Mouse (Mus musculus) liver, embryonic 14.5 days (tissue): ENCODE measurements around the gene Cyp24a1. TPM values are rescaled to one million over a fixed set of nuclear protein-coding genes. Genes with fewer than 3 reads are reported as not detected.

ENCODE experiments used
- ATAC-seq: fragments of 200-750 bp; cut with Nextera tagmentation; 2 replicates; pipeline ENCODE4 v1.8.0; 2017; ENCODE audit warnings: moderate number of reproducible peaks, mild to moderate bottlenecking, moderate library complexity; ENCODE audit not compliant: insufficient read depth
- DNase-seq, 3 experiments: peaks; one replicate each; pipeline ENCODE4 v3.0.0-alpha.2; 2012 to 2013; ENCODE audit warnings: low read depth in 3 of 3, low spot score in 3 of 3
- H3K27ac ChIP-seq: fragments of 300-500 bp; sonication (generic); 2 replicates; pipeline ENCODE4 v1.5.1; 2014; ENCODE audit warnings: moderate library complexity, mild to moderate bottlenecking, control low read depth, inconsistent platforms
- H3K27me3 ChIP-seq: fragments of 300-500 bp; sonication (generic); 2 replicates; pipeline ENCODE4 v1.6.1; 2014; ENCODE audit warnings: mild to moderate bottlenecking, low read length, moderate library complexity; ENCODE audit not compliant: control insufficient read depth, insufficient read depth
- H3K36me3 ChIP-seq: fragments of 300-500 bp; sonication (generic); replicated peaks from 2 replicates; pipeline ENCODE4 v1.6.1; 2014; ENCODE audit warnings: low read depth; ENCODE audit not compliant: control insufficient read depth, insufficient read depth
- H3K4me1 ChIP-seq, 2 experiments: fragments of 200-500 bp in 1 of 2; fragments of 300-500 bp in 1 of 2; sonication (generic) in 1 of 2; replicated peaks; 2 replicates each; pipeline ENCODE4 v1.6.1; 2012 to 2014; ENCODE audit warnings: antibody characterized with exemption in 1 of 2, inconsistent platforms in 1 of 2, low read length in 1 of 2; ENCODE audit not compliant: control insufficient read depth in 2 of 2, insufficient read depth in 2 of 2
- H3K4me2 ChIP-seq: fragments of 300-500 bp; sonication (generic); 2 replicates; pipeline ENCODE4 v1.6.1; 2014; ENCODE audit warnings: low read depth, mild to moderate bottlenecking, control low read depth, moderate library complexity
- H3K4me3 ChIP-seq, 2 experiments: fragments of 200-500 bp in 1 of 2; fragments of 300-500 bp in 1 of 2; sonication (generic) in 1 of 2; 2 replicates each; pipeline ENCODE4 v1.5.1; 2012 to 2014; ENCODE audit warnings: low read depth in 2 of 2, low read length in 2 of 2, mild to moderate bottlenecking in 2 of 2, control low read depth in 1 of 2, inconsistent platforms in 1 of 2, moderate library complexity in 1 of 2; ENCODE audit not compliant: insufficient read depth in 1 of 2
- H3K9ac ChIP-seq: fragments of 300-500 bp; sonication (generic); replicated peaks from 2 replicates; pipeline ENCODE4 v1.6.1; 2014; ENCODE audit warnings: mild to moderate bottlenecking, control low read depth, moderate library complexity
- H3K9me3 ChIP-seq: fragments of 300-500 bp; sonication (generic); 2 replicates; pipeline ENCODE4 v1.6.1; 2016; ENCODE audit warnings: low read length, mixed read lengths; ENCODE audit not compliant: control insufficient read depth
- CTCF ChIP-seq: IDR thresholded peaks from 2 replicates; pipeline ENCODE4 v1.5.1; 2016; ENCODE audit warnings: antibody characterized with exemption, low read depth, control low read depth
- EP300 ChIP-seq: IDR thresholded peaks from 2 replicates; pipeline ENCODE4 v1.6.1; 2016; ENCODE audit warnings: antibody characterized with exemption, low read depth
- WGBS: fragments of 180-500 bp; shearing (Covaris S2); extraction: QIAGEN DNeasy Blood & Tissue Kit; methylation state at CpG from one replicate; pipeline ENCODE4 v1.1.7; 2014; ENCODE audit not compliant: insufficient replicate concordance; 5-methylcytosine and 5-hydroxymethylcytosine counted together
- polyA plus RNA-seq, 2 experiments: library from polyadenylated mRNA; depleted of rRNA in 1 of 2; stranded (reverse) in 1 of 2; unstranded in 1 of 2; fragments of >200 nt; fragmentation: Nextera tagmentation in 1 of 2; extraction: Ambion mirVana in 1 of 2; gene quantifications; 2 replicates each; pipeline versions ENCODE4 v1.2.1 to v1.2.3; 2012 to 2014

Cyp24a1 gene
- polyA plus RNA-seq, 2 experiments, result not detected

DNA sequence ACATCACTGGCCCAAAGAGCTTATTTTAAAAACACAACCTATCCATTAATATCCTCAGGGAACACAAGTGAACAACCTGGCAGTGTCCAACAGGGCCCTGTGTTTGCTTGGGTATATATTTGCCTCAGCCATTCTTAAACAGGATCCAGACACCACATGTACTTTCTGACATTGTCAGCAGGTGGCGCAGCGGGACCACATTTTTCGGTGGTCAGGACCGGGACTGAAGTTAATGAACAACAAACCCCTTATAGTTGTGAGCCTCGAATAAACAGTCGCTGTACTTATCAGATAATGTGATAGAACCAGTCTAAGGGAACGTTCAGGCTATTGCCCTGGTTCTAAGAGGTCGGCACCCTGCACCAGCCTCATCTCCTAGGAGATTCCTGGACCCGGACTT, 46.0 kb downstream of the Cyp24a1 start:
- H3K9me3 ChIP-seq, result no peaks in the 10 kb centered on the region
- 9% methylated on average over 9 of the region's 9 CpGs for WGBS
- DNase-seq (peak; percentile 24 to 38 (median 28)), ATAC-seq (0 out of 2 replicates have a peak, but pooled peaks have one; percentile 39)
- H3K27ac ChIP-seq, result no peak overlapping the region
- no peak overlapping the region for H3K4me2 ChIP-seq
- TF ChIP-seq EP300 (no peak), CTCF (peak; percentile 73)
- no peak overlapping the region for H3K9ac ChIP-seq
- no peak overlapping the region for H3K4me3 ChIP-seq
- no peaks in the 10 kb centered on the region for H3K36me3 ChIP-seq
- H3K27me3 ChIP-seq, result no peaks in the 10 kb centered on the region; the same call in 1 of the 2 replicates
- H3K4me1 ChIP-seq, result no peaks in the 10 kb centered on the region

DNA sequence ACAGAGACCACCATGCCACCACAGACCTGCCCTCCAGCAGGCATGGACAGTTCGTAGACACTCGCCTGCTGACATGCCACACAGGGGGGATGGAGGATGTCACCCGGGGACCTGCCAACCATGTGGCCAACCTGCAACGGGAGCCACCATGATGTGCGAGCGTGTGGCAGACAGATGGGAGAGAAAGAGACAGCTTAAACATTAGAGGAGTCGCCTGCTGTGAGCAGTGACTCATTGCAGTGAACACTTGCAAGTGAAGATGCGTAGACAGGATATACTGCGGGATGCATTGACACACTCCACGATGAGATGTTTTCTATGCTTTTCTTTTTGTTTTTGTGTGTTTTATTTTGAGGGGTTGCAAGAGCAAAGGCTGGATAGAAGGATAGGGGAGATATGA, 49.3 kb downstream of the Cyp24a1 start:
- Histone ChIP-seq H3K36me3 (no peaks in the 10 kb centered on the region), H3K27ac (no peak overlapping the region), H3K4me1 (no peaks in the 10 kb centered on the region), H3K27me3 (no peaks in the 10 kb centered on the region), H3K9ac (no peak overlapping the region), H3K9me3 (no peaks in the 10 kb centered on the region), H3K4me2 (no peak overlapping the region), H3K4me3 (no peak overlapping the region)
- no peak for TF ChIP-seq CTCF
- TF ChIP-seq EP300, result no peak
- WGBS, result 58% methylated on average over 10 of the region's 10 CpGs
- DNase-seq, result no peak
- ATAC-seq, result no peak

DNA sequence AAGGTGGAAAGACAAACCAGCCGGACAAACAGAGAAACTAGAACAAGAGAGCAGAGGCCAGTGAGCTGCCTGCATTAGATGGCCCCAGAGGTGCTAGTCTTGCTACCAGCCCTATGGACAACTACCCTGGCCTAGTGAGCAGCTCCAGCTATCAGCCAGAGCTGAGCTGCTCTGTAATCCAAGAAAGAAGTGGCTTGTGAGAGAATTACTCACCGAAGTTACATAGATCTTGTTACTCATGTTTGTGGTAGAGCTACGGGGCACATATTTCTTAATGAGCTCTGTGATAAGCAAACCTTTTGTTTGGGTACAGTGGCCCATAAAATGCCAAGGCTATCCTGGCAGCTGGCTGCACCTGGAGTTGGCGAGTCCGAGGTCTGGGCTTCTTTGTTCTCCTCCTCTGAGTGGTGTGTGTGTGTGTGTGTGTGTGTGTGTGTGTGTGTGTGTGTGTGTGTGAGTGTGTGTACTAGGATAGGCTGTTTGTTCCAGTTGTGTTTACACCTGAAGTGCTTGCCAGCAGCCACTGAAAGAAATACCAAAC, 50.0 kb downstream of the Cyp24a1 start:
- Histone ChIP-seq H3K27me3 (no peaks in the 10 kb centered on the region), H3K4me3 (no peak overlapping the region), H3K9me3 (no peaks in the 10 kb centered on the region), H3K4me2 (no peak overlapping the region), H3K36me3 (no peaks in the 10 kb centered on the region), H3K9ac (no peak overlapping the region), H3K27ac (no peak overlapping the region), H3K4me1 (no peaks in the 10 kb centered on the region)
- TF ChIP-seq EP300 (no peak), CTCF (no peak)
- ATAC-seq (no peak), DNase-seq (no peak)
- WGBS, result 53% methylated on average over 5 of the region's 5 CpGs

DNA sequence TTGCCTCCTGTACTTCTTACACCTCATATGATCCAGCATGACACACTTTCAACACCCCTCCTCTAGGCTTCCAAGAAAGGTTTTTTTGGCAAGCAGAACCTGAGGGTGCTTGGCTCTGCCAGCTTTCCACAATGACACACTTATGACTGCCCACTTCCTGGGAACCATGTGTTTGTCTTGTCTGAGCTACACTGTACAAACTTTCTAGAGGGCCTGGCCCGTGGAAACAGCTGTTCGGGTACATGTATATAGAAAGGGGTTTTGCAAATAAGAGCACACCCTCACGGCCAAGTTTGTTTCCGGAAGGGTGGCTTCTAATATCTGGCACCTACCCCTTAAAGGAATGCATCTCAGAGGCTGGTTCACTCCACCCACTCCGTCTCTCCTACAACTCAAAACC, 51.1 kb downstream of the Cyp24a1 start:
- H3K9ac ChIP-seq, result no peak overlapping the region
- no peaks in the 10 kb centered on the region for H3K4me1 ChIP-seq
- TF ChIP-seq CTCF (no peak), EP300 (no peak)
- ATAC-seq (no peak), DNase-seq (no peak)
- WGBS, result 61% methylated on average over 5 of the region's 5 CpGs
- no peaks in the 10 kb centered on the region for H3K36me3 ChIP-seq
- no peak overlapping the region for H3K27ac ChIP-seq
- H3K9me3 ChIP-seq, result no peaks in the 10 kb centered on the region
- no peaks in the 10 kb centered on the region for H3K27me3 ChIP-seq
- H3K4me3 ChIP-seq, result no peak overlapping the region
- no peak overlapping the region for H3K4me2 ChIP-seq

DNA sequence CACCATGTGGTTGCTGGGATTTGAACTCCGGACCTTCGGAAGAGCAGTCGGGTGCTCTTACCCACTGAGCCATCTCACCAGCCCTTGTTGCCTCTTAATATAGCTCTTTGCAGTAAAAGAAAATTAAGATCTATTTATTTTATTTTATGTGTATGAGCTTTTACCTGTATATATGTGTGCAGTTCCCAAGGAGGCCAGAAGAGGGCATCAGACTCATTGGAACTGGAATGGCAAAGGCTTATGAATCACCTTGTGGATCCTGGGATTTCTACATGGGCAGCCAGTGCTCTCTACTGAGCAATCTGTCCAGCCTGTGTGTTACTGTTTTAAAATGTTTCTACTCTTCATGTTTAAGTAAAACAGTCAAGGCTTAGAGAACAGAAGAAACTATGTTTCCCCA, 54.4 kb downstream of the Cyp24a1 start:
- H3K9ac ChIP-seq, result no peak overlapping the region

More for the DNA sequence above, 54.4 kb downstream of the Cyp24a1 start:
- no peaks in the 10 kb centered on the region for H3K27me3 ChIP-seq
- H3K4me2 ChIP-seq, result no peak overlapping the region
- no peak overlapping the region for H3K27ac ChIP-seq
- H3K4me3 ChIP-seq, result no peak overlapping the region
- TF ChIP-seq EP300 (no peak), CTCF (peak; percentile 57)
- H3K36me3 ChIP-seq, result no peaks in the 10 kb centered on the region
- DNase-seq (no peak), ATAC-seq (no peak)
- 54% methylated on average over 3 of the region's 3 CpGs for WGBS
- no peaks in the 10 kb centered on the region for H3K4me1 ChIP-seq
- no peaks in the 10 kb centered on the region for H3K9me3 ChIP-seq
